In genomic region chr3:51073743-51074319, GRCm38 (mm10) we compare ENCODE assay signal across 13 mouse cellular contexts.
DNase-seq lines count a peak whose midpoint lies in the region; ATAC-seq and TF ChIP-seq lines count a peak whose summit lies in the region.
"Had no signal": no experiment of that assay in that cellular context is flagged by ENCODE, and none has a peak within 500 bp of the region (broad histone marks: within the 10 kb centered on the region; RNA-seq: fewer than 3 reads in every experiment).

No protein-coding gene starts in this region.

- TF ChIP-seq CTCF in intestine, postnatal 0 days (IDR thresholded peaks at IDR 0.05; ENCODE audit: low read depth), result no peak
- no peak for TF ChIP-seq CTCF in layer of hippocampus, adult 2 months (conservative IDR thresholded peaks at IDR 0.05)

- H3K9ac ChIP-seq in kidney, embryonic 16.5 days (replicated peaks; ENCODE audit: low read length), result no peak overlapping the region
- no peak overlapping the region for H3K9ac ChIP-seq in intestine, postnatal 0 days (ENCODE audit: low read depth, low read length)
- H3K9ac ChIP-seq: liver, embryonic 14.5 days had no signal

- 49% methylated on average over 7 of the region's 7 CpGs for WGBS in kidney, embryonic 16.5 days
- WGBS in intestine, postnatal 0 days, result 59% methylated on average over 7 of the region's 7 CpGs

- H3K9me3 ChIP-seq in kidney, embryonic 16.5 days (ENCODE audit: low read length), result no peaks in the 10 kb centered on the region
- no peaks in the 10 kb centered on the region for H3K9me3 ChIP-seq in intestine, postnatal 0 days (ENCODE audit: control insufficient read depth)

- DNase-seq in kidney, adult 8-10 months, result no peak
- DNase-seq in 3T3-L1 (ENCODE audit: low read depth, low spot score), result peak; percentile 71
- peak; percentile 20 for DNase-seq in NIH3T3 (ENCODE audit: low read depth)
- DNase-seq in layer of hippocampus, adult 2 months (ENCODE audit: low spot score in 2 of 2), result no peak
- no peak for DNase-seq in left cerebral cortex, postnatal 10 days (ENCODE audit: extremely low spot score in 1 of 2, low spot score in 2 of 2)
- no peak for DNase-seq in adrenal gland, adult 2 months
- DNase-seq: cerebellum, adult 11 months; spleen, adult 18-20 months had no signal

- no peaks in the 10 kb centered on the region for H3K27me3 ChIP-seq in kidney, embryonic 16.5 days (ENCODE audit: insufficient read depth, low read length)
- H3K27me3 ChIP-seq in intestine, postnatal 0 days (replicated peaks; ENCODE audit: control insufficient read depth, insufficient read depth, low read length), result no peaks in the 10 kb centered on the region

- no peaks in the 10 kb centered on the region for H3K36me3 ChIP-seq in kidney, embryonic 16.5 days (ENCODE audit: insufficient read depth, low read length)
- no peaks in the 10 kb centered on the region for H3K36me3 ChIP-seq in intestine, postnatal 0 days (ENCODE audit: control insufficient read depth, insufficient read depth)

- H3K4me2 ChIP-seq in kidney, embryonic 16.5 days (replicated peaks; ENCODE audit: low read depth, low read length), result no peak overlapping the region
- no peak overlapping the region for H3K4me2 ChIP-seq in intestine, postnatal 0 days (replicated peaks; ENCODE audit: low read depth)

- intact Hi-C loops in left cerebral cortex, postnatal 10 days (cut with DNase I), result no loop called here

- ATAC-seq in kidney, embryonic 16.5 days (ENCODE audit: low FRiP score, low TSS enrichment), result no peak
- no peak for ATAC-seq in intestine, postnatal 0 days

- H3K4me1 ChIP-seq in kidney, embryonic 16.5 days (ENCODE audit: insufficient read depth, low read length), result peaks cover 37% of the 10 kb centered on the region
- no peaks in the 10 kb centered on the region for H3K4me1 ChIP-seq in intestine, postnatal 0 days (replicated peaks; ENCODE audit: control insufficient read depth, insufficient read depth, low read length)

- peak overlapping the region; percentile 37; the same call in 1 of the 2 replicates for H3K27ac ChIP-seq in kidney, embryonic 16.5 days (ENCODE audit: low read length)
- H3K27ac ChIP-seq in intestine, postnatal 0 days (ENCODE audit: low read depth, low read length), result 0 out of 2 replicates have a peak overlapping the region, but pooled peaks have one; percentile 41
- no peak overlapping the region for H3K27ac ChIP-seq in layer of hippocampus, adult 2 months
- H3K27ac ChIP-seq: left cerebral cortex, adult 2 months; liver, embryonic 14.5 days had no signal

- H3K4me3 ChIP-seq in kidney, embryonic 16.5 days (ENCODE audit: low read length), result no peak overlapping the region
- no peak overlapping the region for H3K4me3 ChIP-seq in intestine, postnatal 0 days (ENCODE audit: low read depth, low read length)
- H3K4me3 ChIP-seq in layer of hippocampus, adult 2 months, result no peak overlapping the region
- H3K4me3 ChIP-seq: left cerebral cortex, adult 2 months; myocyte had no signal

Comparison
In these comparisons a context has a peak if more than half of its experiments do, and no peak if none do; other contexts are left out.
1. DNase-seq: peak in 3T3-L1 (single experiment) and NIH3T3 (single experiment); none in kidney, adult 8-10 months (0 of 2), layer of hippocampus, adult 2 months (0 of 2), left cerebral cortex, postnatal 10 days (0 of 2) and adrenal gland, adult 2 months (single experiment).